Mouse (Mus musculus) liver, embryonic 13.5 days (tissue): ENCODE measurements around the gene Ampd3. TPM values are rescaled to one million over a fixed set of nuclear protein-coding genes. Genes with fewer than 3 reads are reported as not detected.

ENCODE experiments used
- ATAC-seq: fragments of 200-750 bp; cut with Nextera tagmentation; 2 replicates; pipeline ENCODE4 v1.8.0; 2017; ENCODE audit warnings: low read depth, mild to moderate bottlenecking, moderate number of reproducible peaks, moderate library complexity
- DNase-seq: peaks from one replicate; pipeline ENCODE4 v3.0.0; 2022
- H3K27ac ChIP-seq: fragments of 300-500 bp; sonication (generic); 2 replicates; pipeline ENCODE4 v1.5.1; 2015; ENCODE audit warnings: moderate library complexity, mild to moderate bottlenecking, inconsistent platforms
- H3K27me3 ChIP-seq: fragments of 300-500 bp; sonication (generic); 2 replicates; pipeline ENCODE4 v1.6.1; 2015; ENCODE audit warnings: mild to moderate bottlenecking, inconsistent platforms
- H3K36me3 ChIP-seq: fragments of 300-500 bp; sonication (generic); 2 replicates; pipeline ENCODE4 v1.6.1; 2015; ENCODE audit warnings: mild to moderate bottlenecking, inconsistent platforms
- H3K4me1 ChIP-seq: fragments of 300-500 bp; sonication (generic); replicated peaks from 2 replicates; pipeline ENCODE4 v1.6.1; 2015; ENCODE audit warnings: inconsistent platforms
- H3K4me2 ChIP-seq: fragments of 300-500 bp; sonication (generic); 2 replicates; pipeline ENCODE4 v1.6.1; 2015; ENCODE audit warnings: inconsistent platforms, mild to moderate bottlenecking, moderate library complexity
- H3K4me3 ChIP-seq: fragments of 300-500 bp; sonication (generic); replicated peaks from 2 replicates; pipeline ENCODE4 v1.5.1; 2015; ENCODE audit warnings: mild to moderate bottlenecking, inconsistent platforms
- H3K9ac ChIP-seq: fragments of 300-500 bp; sonication (generic); 2 replicates; pipeline ENCODE4 v1.6.1; 2015; ENCODE audit warnings: mild to moderate bottlenecking, inconsistent platforms
- H3K9me3 ChIP-seq: fragments of 300-500 bp; sonication (generic); replicated peaks from 2 replicates; pipeline ENCODE4 v1.6.1; 2016; ENCODE audit warnings: inconsistent platforms
- WGBS: fragments of 180-500 bp; shearing (Covaris S2); methylation state at CpG from one replicate; pipeline ENCODE4 v1.1.7; 2015; ENCODE audit not compliant: insufficient replicate concordance; 5-methylcytosine and 5-hydroxymethylcytosine counted together
- polyA plus RNA-seq: library from polyadenylated mRNA; unstranded; fragments of >200 nt; fragmentation: Nextera tagmentation; extraction: Ambion mirVana; gene quantifications from 2 replicates; pipeline ENCODE4 v1.2.1, GENCODE M21; 2015

Ampd3 gene
- polyA plus RNA-seq, 1 experiment from 2014 or later = 26.2 TPM

DNA sequence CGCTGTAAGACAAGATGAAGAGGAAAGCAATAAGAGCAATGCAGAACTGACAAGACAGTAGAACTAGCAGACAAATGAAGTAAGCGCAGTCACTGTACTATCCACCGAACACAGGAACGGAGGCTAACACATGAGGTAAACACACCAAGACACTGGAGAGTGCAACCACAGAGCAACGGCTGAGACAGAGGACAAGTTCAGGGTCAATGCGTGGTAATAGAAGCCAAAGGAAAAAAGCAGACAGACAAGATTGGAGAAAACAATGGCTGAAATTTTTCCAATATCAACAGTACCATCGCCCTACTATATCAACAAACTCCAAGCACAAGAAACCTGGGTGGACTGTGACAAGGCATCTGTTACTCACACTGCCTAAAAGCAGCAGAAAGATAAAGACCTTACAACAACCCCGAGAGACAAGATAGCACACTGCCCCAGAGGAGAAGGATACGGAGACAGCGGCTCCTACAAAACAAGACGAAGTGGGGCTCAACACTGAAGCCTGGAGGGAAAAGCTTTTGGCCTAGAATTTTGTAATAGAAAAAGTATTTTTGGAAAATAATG is 50.9 kb downstream of the Ampd3 start:
- H3K4me2 ChIP-seq = peak overlapping the region; percentile 56
- WGBS = 19% methylated on average over 11 of the region's 11 CpGs
- no peaks in the 10 kb centered on the region for H3K27me3 ChIP-seq
- DNase-seq = peak; percentile 66
- ATAC-seq = peak; percentile 95
- H3K9ac ChIP-seq = peak overlapping the region; percentile 52; the same call in 1 of the 2 replicates
- peak overlapping the region; percentile 85 for H3K27ac ChIP-seq
- H3K36me3 ChIP-seq = peaks cover 62% of the 10 kb centered on the region
- 0 out of 2 replicates have a peak overlapping the region, but pooled peaks have one; percentile 7 for H3K4me3 ChIP-seq
- H3K9me3 ChIP-seq = no peaks in the 10 kb centered on the region
- peaks cover 61% of the 10 kb centered on the region for H3K4me1 ChIP-seq

GRCm38 (mm10) chr7:110821068-110821467 is 53.1 kb downstream of the Ampd3 start:
- Histone ChIP-seq H3K4me3 (no peak overlapping the region), H3K36me3 (peaks cover 64% of the 10 kb centered on the region), H3K27ac (no peak overlapping the region), H3K9ac (no peak overlapping the region), H3K27me3 (no peaks in the 10 kb centered on the region), H3K4me2 (no peak overlapping the region), H3K9me3 (no peaks in the 10 kb centered on the region), H3K4me1 (peaks cover 60% of the 10 kb centered on the region)
- DNase-seq (no peak), ATAC-seq (no peak)
- 56% methylated on average over 5 of the region's 5 CpGs for WGBS

DNA sequence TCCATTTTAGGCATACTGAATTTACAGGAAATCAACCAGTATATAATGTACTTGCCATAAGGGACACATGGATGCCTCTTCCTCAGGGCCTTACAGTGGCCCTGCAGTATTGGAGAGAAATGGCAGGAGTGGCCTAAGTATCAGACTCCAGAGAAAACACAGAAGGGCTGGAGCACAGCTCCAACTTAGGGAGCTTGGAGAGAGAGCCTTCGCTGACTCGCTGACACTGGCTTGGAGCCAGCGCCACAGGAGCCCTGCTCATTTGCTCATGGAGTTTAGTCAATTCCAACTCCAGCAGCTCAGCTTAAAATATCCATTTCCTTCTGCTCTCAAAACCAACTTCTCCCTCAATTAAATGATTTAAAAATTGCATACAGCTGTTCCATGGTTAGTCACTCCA is 53.6 kb downstream of the Ampd3 start:
- Histone ChIP-seq H3K27me3 (no peaks in the 10 kb centered on the region), H3K27ac (no peak overlapping the region), H3K9ac (no peak overlapping the region), H3K9me3 (no peaks in the 10 kb centered on the region), H3K4me2 (no peak overlapping the region), H3K4me1 (peaks cover 58% of the 10 kb centered on the region), H3K4me3 (no peak overlapping the region), H3K36me3 (peaks cover 67% of the 10 kb centered on the region)
- DNase-seq = no peak
- 78% methylated on average over 3 of the region's 3 CpGs for WGBS
- no peak for ATAC-seq

DNA sequence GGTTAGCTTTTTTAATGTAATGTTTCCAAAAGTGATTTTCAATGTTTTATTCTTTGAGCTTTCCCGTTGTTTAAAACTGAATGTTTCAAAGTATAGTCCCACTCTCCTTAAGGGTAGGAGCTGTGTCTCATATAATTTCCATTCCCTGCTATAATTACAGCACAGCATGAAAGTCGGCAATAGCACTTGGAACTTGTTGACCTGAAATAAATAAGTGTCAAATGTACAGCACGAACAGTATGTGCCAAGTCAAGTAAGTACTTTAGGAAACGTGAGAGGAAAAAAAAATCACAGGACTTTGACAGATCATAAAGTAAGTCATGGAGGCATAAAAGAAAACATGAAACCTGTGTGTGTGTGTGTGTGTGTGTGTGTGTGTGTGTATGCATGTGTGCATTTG is 54.0 kb downstream of the Ampd3 start:
- H3K9ac ChIP-seq = no peak overlapping the region
- peaks cover 67% of the 10 kb centered on the region for H3K36me3 ChIP-seq
- no peak overlapping the region for H3K4me3 ChIP-seq
- no peak for ATAC-seq
- no peaks in the 10 kb centered on the region for H3K9me3 ChIP-seq
- no peak for DNase-seq
- H3K4me1 ChIP-seq = peaks cover 58% of the 10 kb centered on the region
- WGBS = 76% methylated on average over 4 of the region's 4 CpGs
- H3K4me2 ChIP-seq = no peak overlapping the region
- no peak overlapping the region for H3K27ac ChIP-seq
- H3K27me3 ChIP-seq = no peaks in the 10 kb centered on the region

- Histone ChIP-seq H3K27me3 (no peaks in the 10 kb centered on the region), H3K9me3 (no peaks in the 10 kb centered on the region), H3K36me3 (peaks cover 73% of the 10 kb centered on the region), H3K4me3 (no peak overlapping the region), H3K4me2 (no peak overlapping the region), H3K9ac (no peak overlapping the region), H3K4me1 (peaks cover 53% of the 10 kb centered on the region), H3K27ac (no peak overlapping the region; the same call in 1 of the 2 replicates)
- WGBS = 80% methylated on average over 8 of the region's 8 CpGs
- DNase-seq = no peak
- no peak for ATAC-seq
Observed at GRCm38 (mm10) chr7:110823076-110823475, 55.1 kb downstream of the Ampd3 start.

GRCm38 (mm10) chr7:110823593-110823992 is 55.6 kb downstream of the Ampd3 start:
- 54% methylated on average over 4 of the region's 4 CpGs for WGBS
- Histone ChIP-seq H3K4me2 (no peak overlapping the region), H3K27ac (peak overlapping the region; percentile 23; the same call in 1 of the 2 replicates), H3K27me3 (no peaks in the 10 kb centered on the region), H3K4me1 (peaks cover 47% of the 10 kb centered on the region), H3K9me3 (no peaks in the 10 kb centered on the region), H3K36me3 (peaks cover 78% of the 10 kb centered on the region), H3K9ac (no peak overlapping the region), H3K4me3 (no peak overlapping the region)
- ATAC-seq = no peak
- no peak for DNase-seq

DNA sequence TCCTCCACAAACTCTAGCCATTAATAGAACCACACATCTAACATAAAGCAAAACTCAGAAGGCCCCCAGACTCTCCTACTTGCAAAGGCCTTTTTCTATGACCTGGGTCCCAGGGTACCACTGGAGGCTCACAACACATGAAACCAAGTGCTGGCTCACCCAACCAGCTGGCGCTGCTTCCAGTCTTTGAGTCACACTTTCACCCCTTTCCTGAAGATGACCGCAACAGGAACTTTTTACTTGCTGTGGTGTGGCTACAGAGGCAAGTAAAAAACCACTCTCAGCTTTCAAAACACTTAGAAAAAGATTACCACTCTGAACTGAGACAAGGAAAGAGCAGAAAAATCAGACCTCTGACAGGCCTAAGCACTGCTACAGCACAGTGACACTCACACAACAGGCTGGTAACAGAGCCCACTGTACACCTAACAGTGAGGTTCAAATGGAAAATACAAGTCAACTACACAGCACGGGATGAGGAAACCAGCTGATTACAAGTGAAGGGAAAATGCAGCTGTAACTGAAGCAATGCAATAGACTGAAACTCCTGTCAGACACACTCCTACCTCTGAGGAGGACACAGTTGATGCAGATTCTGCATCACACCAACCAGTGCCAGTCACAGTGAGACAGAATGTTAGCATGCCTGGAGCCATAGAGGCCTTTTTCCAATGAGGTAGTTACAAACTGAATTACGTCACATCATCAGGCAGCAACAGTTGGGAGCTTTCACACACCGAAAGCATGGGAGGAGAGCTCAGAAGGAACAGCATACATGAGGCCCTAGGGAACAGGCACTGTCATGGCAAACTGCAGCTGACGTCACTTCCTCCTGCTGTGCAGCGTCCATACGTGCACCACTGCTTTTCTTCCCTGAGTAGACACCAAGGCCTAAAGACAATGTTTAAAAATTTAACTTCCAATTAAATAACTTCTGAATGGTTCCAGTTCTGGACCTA is 56.3 kb downstream of the Ampd3 start:
- Histone ChIP-seq H3K4me3 (no peak overlapping the region), H3K4me2 (no peak overlapping the region), H3K36me3 (peaks cover 85% of the 10 kb centered on the region), H3K27ac (peak overlapping the region; percentile 23; the same call in 1 of the 2 replicates), H3K27me3 (no peaks in the 10 kb centered on the region), H3K9ac (no peak overlapping the region), H3K9me3 (no peaks in the 10 kb centered on the region), H3K4me1 (peaks cover 41% of the 10 kb centered on the region)
- ATAC-seq (no peak), DNase-seq (no peak)
- 74% methylated on average over 8 of the region's 8 CpGs for WGBS

DNA sequence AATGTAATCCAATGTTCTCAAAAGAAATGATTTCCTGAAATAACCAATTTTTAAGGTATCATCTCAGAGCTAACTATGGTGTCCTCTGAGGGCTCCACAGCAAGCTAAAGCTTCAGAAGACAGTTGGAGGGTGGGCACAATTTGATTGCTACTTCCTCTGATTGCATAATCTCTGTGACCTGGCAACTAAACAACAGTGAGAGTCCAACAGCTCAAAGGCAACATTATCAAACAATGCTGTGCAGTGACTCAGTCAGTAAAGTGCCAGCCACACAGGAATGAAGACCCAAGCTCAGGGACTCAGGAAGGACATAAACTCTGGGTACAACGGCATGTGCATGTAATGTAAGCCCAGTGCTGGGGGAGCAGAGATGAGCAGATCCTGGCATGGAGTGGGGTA is 65.0 kb downstream of the Ampd3 start:
- ATAC-seq = no peak
- H3K27ac ChIP-seq = 0 out of 2 replicates have a peak overlapping the region, but pooled peaks have one; percentile 11
- WGBS = 67% methylated on average over 1 of the region's 1 CpGs
- H3K4me3 ChIP-seq = no peak overlapping the region
- no peaks in the 10 kb centered on the region for H3K27me3 ChIP-seq
- H3K36me3 ChIP-seq = peaks cover 66% of the 10 kb centered on the region
- H3K9me3 ChIP-seq = no peaks in the 10 kb centered on the region
- no peak for DNase-seq
- H3K4me2 ChIP-seq = no peak overlapping the region
- H3K4me1 ChIP-seq = peaks cover 11% of the 10 kb centered on the region
- no peak overlapping the region for H3K9ac ChIP-seq

DNA sequence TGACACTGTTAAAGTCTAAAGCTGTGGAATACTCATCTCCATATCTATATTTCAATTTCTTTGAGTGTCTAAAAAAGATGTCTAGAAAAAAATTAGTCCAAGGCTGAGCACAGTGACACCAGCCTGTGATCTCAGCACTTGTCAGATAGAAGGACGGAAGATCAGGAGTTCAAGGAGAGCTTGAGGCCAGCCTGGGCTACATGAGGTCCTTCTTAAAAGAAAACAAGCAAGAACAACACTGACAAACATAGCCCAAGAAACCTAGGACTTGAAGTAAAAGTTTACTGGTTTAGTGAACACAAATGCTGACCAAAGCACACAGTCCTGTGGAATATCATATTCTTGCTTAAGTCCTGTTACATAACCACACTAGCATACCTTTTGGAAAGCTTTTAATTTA is 66.0 kb downstream of the Ampd3 start:
- DNase-seq = no peak
- 71% methylated on average over 1 of the region's 1 CpGs for WGBS
- no peak overlapping the region for H3K9ac ChIP-seq
- no peak overlapping the region for H3K4me2 ChIP-seq
- H3K27me3 ChIP-seq = no peaks in the 10 kb centered on the region
- H3K4me3 ChIP-seq = no peak overlapping the region
- ATAC-seq = no peak
- H3K36me3 ChIP-seq = peaks cover 56% of the 10 kb centered on the region
- H3K27ac ChIP-seq = no peak overlapping the region
- H3K4me1 ChIP-seq = peaks cover 11% of the 10 kb centered on the region
- H3K9me3 ChIP-seq = no peaks in the 10 kb centered on the region

DNA sequence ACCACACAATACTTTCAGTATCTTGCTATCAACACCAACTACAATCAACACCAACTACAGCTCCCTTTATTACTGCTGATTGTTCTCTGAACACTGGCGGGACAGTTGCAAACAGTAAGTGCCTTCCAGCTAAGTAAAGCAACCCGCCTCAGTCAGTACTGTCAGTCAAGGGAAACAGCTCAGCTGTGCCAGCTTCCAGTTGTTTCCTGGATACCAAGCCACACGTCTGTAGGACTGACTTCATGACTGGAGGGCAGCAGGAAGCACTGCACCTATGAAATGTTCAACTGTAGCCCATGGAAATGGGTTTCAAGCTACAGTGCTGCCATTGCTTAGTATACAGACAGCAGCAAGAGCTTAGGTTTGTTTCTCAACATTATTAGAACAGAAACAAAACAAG is 66.5 kb downstream of the Ampd3 start:
- no peaks in the 10 kb centered on the region for H3K9me3 ChIP-seq
- no peak overlapping the region for H3K4me2 ChIP-seq
- 47% methylated on average over 3 of the region's 3 CpGs for WGBS
- no peak overlapping the region for H3K9ac ChIP-seq
- no peak for ATAC-seq
- no peak overlapping the region for H3K27ac ChIP-seq
- no peak for DNase-seq
- H3K27me3 ChIP-seq = no peaks in the 10 kb centered on the region
- H3K4me1 ChIP-seq = peaks cover 16% of the 10 kb centered on the region
- H3K4me3 ChIP-seq = no peak overlapping the region
- peaks cover 51% of the 10 kb centered on the region for H3K36me3 ChIP-seq

- H3K27ac ChIP-seq = peak overlapping the region; percentile 25; the same call in 1 of the 2 replicates
- no peak overlapping the region for H3K4me2 ChIP-seq
- H3K27me3 ChIP-seq = no peaks in the 10 kb centered on the region
- peaks cover 24% of the 10 kb centered on the region for H3K36me3 ChIP-seq
- H3K9me3 ChIP-seq = no peaks in the 10 kb centered on the region
- no peak for ATAC-seq
- WGBS = 49% methylated on average over 4 of the region's 4 CpGs
- H3K4me1 ChIP-seq = peaks cover 43% of the 10 kb centered on the region
- no peak overlapping the region for H3K9ac ChIP-seq
- DNase-seq = no peak
- H3K4me3 ChIP-seq = no peak overlapping the region
Observed at GRCm38 (mm10) chr7:110840332-110840731, 72.3 kb downstream of the Ampd3 start.
